Mouse (Mus musculus) cerebellum, adult 9-10 months (tissue): ENCODE data around the gene Mlst8.

Experiments used
- DNase-seq: peaks from one replicate; pipeline ENCODE4 v3.0.0; 2022

Mlst8 gene

DNA sequence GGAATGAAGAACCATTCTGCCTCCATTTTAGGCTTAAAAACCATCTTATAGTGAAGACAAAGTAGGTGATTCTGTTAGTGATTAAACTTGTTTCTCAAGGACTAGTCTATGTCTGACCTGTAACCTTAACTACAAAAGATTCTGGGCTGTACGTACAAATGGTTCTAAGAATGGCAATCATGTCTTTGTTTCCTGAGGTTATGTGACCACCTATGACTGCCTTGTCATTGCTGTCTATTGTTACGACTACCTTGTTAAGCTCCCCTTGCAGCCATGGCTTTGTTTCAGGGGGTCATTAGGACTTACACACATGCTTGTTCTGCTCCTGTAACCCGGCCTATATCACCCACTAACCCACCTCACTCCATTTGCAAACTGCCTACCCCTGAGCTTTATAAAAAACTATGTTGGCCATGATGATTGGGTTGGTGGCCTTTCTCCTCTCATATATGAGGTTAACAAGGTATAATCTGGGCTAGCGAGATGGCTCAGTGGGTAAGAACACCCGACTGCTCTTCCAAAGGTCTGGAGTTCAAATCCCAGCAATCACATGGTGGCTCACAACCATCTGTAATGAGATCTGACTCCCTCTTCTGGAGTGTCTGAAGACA is 10.1 kb downstream of the Mlst8 start:
- DNase-seq: peak; percentile 63

DNA sequence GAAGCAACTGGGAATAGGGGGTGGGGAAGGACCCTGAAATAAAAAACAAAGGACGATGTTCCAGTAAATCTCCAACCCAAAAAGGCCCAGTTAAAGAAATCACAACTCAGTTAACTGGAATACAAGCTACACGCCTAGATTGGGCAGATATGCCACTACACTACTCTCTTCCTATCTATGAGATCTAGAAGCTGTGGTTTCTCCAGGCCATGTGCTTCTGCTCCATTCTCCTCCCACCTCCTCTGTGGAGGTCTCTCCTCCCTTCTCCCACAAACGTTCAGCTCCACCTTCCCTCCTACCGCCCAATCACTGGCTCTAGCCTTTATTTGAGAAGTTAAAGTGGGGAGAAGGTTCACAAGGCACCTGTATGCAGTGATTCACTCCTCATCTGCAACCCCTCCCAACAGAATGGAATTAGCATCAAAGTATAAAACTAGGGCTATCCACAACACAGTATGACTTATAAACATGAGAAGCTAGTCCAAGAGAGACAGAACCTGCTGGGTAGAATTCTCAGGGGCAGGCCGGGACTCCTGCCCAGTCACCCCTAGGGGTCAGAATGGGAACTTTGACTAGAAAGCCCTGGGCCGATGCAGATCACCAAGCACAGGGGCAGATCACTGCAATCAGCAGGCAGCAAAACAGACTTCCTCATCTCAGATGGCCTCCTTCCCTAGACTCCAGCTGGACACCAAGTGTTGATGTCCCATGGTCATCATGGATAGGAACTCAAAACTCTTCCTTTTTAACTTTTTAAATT is 15.3 kb downstream of the Mlst8 start:
- DNase-seq: no peak

DNA sequence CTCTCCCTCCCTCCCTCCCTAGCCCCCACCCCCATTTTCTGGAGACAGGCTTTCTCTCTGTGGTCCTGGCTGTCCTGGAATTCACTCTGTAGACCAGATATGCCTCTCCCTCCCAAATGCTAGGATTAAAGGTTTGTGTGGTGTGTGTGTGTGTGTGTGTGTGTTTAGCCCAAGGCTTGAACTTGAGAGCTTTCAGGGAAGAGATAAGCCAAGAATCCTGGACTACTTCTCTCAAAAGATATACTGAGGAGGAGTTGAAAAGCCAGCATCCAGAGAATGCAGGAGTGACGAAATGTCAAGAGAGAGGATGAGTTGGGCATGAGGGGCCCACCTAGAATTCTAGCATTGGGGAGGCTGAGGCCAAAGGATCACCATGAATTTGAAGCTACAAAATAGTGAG is 15.9 kb downstream of the Mlst8 start:
- no peak for DNase-seq

- DNase-seq: no peak
These were observed 17.3 kb downstream of the Mlst8 start for GRCm38 (mm10) chr17:24461580-24461979.

DNA sequence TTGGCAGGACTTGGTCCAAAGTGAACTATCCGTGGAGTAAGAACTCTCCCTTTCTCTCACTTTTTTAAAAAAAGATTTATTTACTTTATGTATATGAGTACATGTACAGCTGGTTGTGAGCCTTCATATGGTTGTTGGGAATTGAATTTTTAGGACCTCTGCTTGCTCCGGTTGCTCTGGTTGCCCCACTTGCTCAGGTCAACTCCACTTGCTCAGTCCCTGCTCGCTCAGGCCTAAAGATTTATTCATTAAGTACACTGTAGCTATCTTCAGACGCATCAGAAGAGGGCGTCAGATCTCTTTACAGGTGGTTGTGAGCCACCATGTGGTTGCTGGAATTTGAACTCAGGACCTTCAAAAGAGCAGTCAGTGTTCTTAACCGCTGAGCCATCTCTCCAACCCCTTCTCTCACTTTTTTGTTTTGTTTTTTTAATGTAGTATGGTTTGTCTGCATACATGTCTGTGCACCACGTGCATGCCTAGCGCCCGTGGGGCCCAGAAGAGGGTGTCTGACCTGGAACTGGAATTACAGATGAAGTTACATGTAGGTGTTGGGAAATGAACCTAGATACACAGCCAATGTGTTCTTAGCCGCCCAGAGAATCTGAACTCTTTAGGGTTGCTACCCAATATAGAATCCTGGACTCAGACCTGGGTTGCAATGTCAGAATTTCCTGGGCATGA is 23.2 kb downstream of the Mlst8 start:
- peak; percentile 62 for DNase-seq

DNA sequence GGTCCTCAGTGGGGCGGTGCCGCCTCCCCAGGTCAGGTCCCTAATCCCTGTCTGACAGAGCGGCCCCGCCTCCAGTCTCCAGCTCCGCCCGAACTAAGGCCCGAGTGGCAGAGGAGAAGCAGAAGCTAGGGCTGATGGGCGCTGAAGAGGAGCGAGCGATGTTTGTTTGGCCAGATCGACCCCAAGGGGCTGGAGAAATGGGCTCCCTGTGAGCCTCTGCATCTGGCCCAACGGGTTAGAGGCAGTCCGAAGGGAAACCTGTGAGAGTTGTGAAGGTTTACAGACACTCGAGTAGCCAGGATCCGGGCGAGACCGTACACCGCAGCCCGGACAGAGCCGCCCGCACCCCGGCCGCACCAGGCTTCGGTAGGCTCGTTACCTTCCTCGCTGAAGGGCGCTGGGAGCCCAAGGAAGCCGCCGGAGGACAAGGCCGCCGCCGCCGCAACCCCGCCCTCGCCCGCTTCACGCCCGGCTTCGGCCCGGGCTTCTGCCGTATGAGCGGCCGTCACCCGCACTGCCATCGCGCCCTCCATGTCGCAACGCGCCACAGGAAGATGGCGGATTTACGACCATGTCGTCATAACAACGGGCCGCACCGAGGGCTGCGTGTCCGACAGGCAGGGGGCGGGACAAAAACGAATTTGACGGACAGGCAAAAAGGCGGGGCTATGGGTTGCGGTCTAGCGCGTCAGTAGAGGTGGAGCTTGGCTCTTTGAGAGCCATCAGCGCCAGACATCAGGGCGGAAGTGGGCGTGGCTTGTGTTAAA is 23.9 kb downstream of the Mlst8 start:
- peak; percentile 99 for DNase-seq

GRCm38 (mm10) chr17:24454218-24454755 is 24.6 kb downstream of the Mlst8 start:
- no peak for DNase-seq

- DNase-seq: no peak
These were observed 25.5 kb downstream of the Mlst8 start for GRCm38 (mm10) chr17:24453372-24453771.

DNA sequence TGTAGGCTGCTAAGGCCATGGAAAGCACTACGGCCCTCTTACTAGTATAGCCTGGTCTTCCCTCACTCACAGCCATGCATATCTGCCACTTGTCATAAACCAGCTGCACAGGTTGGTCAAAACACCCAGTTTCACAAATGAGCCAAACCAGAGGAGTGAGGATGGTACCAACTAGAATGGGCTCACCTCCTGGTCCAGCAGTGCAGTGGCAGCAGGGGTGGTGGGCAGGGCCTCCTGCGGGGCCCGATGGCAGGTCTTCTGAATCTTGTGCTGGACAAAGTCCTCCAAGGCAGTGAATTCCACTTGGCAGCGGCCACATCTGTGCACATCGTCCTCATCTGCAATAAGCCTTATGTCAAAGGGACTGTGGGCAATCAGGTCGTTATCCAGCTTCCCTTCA is 27.7 kb downstream of the Mlst8 start:
- no peak for DNase-seq

DNA sequence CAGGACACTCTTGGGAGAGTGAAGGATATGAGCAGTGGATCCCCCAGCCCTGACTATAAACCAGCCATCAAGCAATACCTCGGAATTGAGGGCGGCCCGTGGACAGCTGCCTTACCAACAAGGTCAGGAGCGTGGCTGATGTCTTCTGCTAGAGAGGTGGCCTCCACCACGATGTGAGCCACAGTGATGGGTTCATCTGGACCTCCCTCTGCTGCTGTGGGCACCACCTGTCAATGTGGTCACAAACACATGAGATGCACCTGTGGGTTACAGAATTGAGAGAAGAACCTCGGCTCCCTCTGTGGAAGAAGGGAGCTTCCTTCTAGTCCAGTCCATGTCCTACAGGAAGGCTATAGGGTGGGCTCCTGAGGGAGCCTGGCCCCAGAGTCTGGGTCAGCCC is 29.4 kb downstream of the Mlst8 start:
- no peak for DNase-seq

GRCm38 (mm10) chr17:24446590-24446989 is 32.3 kb downstream of the Mlst8 start:
- no peak for DNase-seq

DNA sequence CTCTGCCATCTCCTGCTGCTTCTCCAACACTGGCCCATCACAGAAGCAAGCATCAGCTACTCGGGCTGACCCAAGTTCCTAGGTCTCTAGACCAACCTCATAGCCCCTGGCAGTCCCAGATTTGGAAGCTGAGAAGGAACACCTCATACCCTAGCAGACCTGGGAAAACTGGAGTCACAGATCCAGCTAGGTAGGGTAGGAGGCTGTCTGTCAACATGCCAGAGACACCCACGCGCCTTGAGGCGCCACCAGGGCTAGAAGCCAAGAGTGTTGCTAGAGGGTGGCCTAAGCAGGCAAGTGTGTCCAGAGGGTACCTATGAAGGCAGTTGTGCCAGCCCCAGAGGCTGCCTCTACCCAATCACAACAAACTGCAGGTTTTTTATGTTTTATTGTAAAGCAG is 35.5 kb downstream of the Mlst8 start:
- peak; percentile 85 for DNase-seq

DNA sequence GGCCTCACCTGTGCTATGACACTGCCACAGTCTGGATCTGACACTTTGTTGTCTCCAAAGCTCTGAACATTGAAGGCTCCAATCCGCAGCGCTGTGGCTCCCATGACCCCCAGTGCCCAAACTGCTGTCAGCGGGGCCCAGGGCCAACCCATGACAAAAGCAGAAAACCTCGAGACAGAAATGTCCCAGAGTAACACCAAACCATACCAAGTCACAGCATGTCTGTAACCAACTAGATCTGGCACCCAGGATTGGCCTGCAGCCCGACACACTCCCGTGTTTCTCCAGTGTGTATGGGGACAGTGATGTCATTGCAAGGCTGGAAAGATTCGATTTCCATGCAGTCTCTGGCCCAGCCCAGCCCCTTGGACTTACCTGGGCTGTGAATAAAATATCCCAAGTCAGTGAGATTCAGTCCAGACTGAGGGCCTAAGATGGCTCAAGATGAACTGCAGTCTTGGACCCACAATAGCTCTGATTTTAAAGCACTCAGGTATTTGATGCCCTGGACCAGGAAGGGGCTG is 36.2 kb downstream of the Mlst8 start, which contains the start of gene Dnase1l2:
Gene Dnase1l2, minus strand, starts transcription at position 474 of the 524 bp plus-strand sequence.
- DNase-seq: no peak

DNA sequence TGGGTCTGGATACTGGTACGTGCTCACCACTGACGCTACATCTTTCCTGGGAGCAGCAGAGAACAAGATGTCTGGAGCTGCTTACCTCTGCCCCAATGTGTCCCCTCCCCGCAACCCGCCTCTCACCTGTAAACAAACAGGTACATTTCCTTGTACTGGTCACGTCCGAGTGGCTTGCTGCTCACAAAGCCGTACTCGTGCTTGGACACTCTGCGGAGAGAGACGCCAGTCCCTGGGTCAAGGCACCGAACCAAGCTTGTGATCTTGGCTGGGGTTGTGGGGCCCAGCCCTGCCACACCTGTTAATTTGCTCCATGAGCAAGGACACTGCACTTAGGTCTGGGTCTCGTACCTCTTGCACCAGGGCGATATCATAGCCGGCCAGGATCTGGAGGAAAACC is 36.8 kb downstream of the Mlst8 start:
- no peak for DNase-seq

GRCm38 (mm10) chr17:24441148-24441547 is 37.7 kb downstream of the Mlst8 start:
- no peak for DNase-seq

DNA sequence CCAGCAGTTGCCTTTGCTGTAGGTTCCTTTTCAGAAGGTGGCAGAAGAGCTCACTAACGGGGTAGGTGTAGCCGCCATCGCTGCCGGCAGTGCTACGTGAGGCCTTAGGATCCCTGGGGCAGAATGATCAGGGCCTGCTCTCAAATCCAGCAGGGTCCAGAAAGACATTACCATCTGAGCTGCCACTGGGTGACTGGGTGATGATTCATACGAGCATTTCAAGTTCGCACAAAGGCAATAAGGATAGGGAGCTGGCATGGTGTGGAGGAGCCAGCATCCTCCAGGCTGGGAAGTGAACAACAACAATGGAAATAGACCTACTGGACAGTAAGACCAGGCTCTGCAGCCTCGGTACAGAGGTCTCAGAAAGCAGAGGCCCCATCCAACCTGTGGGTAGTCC is 38.5 kb downstream of the Mlst8 start:
- no peak for DNase-seq

DNA sequence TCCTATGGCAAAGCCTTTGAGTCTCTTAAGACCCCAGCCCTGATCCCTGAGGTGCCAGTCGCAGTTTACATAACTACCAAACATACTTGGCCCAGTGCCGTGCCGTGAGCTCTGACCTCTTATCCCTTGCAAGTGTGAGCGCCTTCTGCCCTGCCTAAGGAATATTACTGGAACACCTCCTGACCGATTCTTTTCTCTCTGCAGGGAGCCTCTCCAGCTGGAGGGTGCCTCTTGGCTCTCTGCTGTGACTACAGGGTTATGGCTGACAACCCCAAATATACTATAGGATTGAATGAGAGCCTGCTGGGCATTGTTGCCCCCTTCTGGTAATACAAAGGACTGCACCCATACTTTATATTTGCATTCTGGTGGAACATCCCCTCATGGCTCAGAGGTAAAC is 41.9 kb downstream of the Mlst8 start:
- DNase-seq: peak; percentile 84

GRCm38 (mm10) chr17:24429201-24429983 is 49.5 kb downstream of the Mlst8 start:
- DNase-seq: no peak

DNA sequence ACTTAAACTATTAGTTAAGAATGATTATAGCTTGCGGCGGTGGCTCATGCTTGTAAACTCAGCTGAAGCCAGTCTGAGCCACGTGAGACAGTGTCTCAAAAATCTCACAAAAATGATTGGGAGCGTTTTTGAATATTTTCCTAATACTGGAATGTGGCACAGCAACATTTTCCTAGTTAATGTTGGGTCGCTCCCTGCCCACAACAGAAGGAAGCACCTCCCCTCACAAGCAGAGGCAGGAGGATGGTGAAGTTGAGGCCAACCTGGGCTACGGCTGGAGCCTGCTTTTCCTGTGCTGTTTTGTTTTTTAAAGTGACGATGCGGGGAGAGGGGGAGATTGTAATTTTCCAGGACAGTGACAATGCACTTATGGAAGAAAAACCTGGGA is 51.7 kb downstream of the Mlst8 start:
- no peak for DNase-seq

DNA sequence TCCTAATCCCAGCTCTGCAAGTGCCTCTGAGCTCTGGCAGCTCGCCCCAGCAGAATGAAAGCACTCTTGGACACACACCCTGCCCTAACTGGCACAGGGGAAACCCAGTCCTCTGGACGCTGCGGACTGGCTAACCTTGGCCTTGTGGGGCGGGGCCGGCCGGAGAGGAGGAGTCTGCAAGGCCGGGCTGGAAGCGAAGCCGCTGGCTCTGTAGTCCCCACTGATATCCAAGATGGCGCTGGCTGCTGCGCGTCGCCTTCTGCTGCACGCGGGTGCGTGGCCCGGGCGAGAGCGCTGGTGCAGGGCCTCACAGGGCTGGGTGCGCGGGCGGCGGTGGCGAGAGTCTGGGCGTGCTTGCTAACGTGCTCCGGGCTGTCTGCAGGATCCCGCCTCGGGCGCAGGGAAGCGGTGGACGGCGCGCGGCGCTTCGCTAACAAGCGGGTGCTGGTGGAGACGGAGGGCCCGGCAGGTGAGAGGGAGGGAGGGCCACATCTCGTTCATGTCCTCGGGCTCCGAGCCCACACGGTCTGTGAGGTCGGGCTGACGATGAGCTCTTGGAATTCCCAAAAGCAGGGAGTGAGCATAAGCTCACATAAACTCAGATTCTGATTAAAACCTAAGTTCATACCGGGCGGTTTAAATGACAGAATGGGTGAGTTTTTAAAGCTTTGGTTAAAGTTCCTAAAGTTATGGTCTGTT is 52.3 kb downstream of the Mlst8 start, which contains the start of gene Eci1:
Gene Eci1, plus strand, starts transcription at position 171 of the 699 bp plus-strand sequence.
- DNase-seq: peak; percentile 98

- no peak for DNase-seq
These were observed 53.0 kb downstream of the Mlst8 start for GRCm38 (mm10) chr17:24425905-24426304.
